Comparison of ENCODE assay signal across 8 mouse cellular contexts in genomic region chr4:43425648-43426380, GRCm38 (mm10). TPM values are rescaled to one million over a fixed set of nuclear protein-coding genes. Genes with fewer than 3 reads are reported as not detected.
DNase-seq lines count a peak whose midpoint lies in the region; ATAC-seq and TF ChIP-seq lines count a peak whose summit lies in the region.

No protein-coding gene starts in this region.

- TF ChIP-seq CTCF in layer of hippocampus, adult 2 months (conservative IDR thresholded peaks at IDR 0.05), result no peak

- peaks cover 56% of the 10 kb centered on the region for H3K36me3 ChIP-seq in heart, embryonic 10.5 days
- peaks cover 62% of the 10 kb centered on the region for H3K36me3 ChIP-seq in forebrain, embryonic 13.5 days (ENCODE audit: poor library complexity, severe bottlenecking)
- H3K36me3 ChIP-seq in midbrain, embryonic 12.5 days, result peaks cover 56% of the 10 kb centered on the region

- H3K4me3 ChIP-seq in heart, embryonic 10.5 days, result peak overlapping the region; percentile 46
- peak overlapping the region; percentile 6; the same call in 1 of the 2 replicates for H3K4me3 ChIP-seq in forebrain, embryonic 13.5 days
- no peak overlapping the region; the same call in 1 of the 2 replicates for H3K4me3 ChIP-seq in midbrain, embryonic 12.5 days
- no peak overlapping the region for H3K4me3 ChIP-seq in layer of hippocampus, adult 2 months

- no peak overlapping the region; the same call in 1 of the 2 replicates for H3K27ac ChIP-seq in heart, embryonic 10.5 days
- no peak overlapping the region for H3K27ac ChIP-seq in forebrain, embryonic 13.5 days
- H3K27ac ChIP-seq in midbrain, embryonic 12.5 days (replicated peaks), result no peak overlapping the region
- no peak overlapping the region for H3K27ac ChIP-seq in layer of hippocampus, adult 2 months

- 26% methylated on average over 31 of the region's 31 CpGs for WGBS in heart, embryonic 10.5 days
- 18% methylated on average over 31 of the region's 31 CpGs for WGBS in forebrain, embryonic 13.5 days
- WGBS in midbrain, embryonic 12.5 days, result 20% methylated on average over 31 of the region's 31 CpGs

- no peaks in the 10 kb centered on the region for H3K9me3 ChIP-seq in heart, embryonic 10.5 days
- no peaks in the 10 kb centered on the region for H3K9me3 ChIP-seq in forebrain, embryonic 13.5 days (replicated peaks)
- no peaks in the 10 kb centered on the region for H3K9me3 ChIP-seq in midbrain, embryonic 12.5 days

- DNase-seq in heart, embryonic 10.5 days (ENCODE audit: low spot score), result no peak
- no peak for DNase-seq in heart, postnatal 14 days
- peak; percentile 41 for DNase-seq in CD4-positive helper T cell, adult 2 months (ENCODE audit: low read depth, low spot score)
- DNase-seq in layer of hippocampus, adult 2 months (ENCODE audit: low spot score in 2 of 2), result no peak
- no peak for DNase-seq in cerebellum, adult 11 months

- ATAC-seq in forebrain, embryonic 13.5 days, result no peak
- ATAC-seq in midbrain, embryonic 12.5 days (ENCODE audit: low FRiP score, low read depth), result no peak
- no peak for ATAC-seq in megakaryocyte, adult 5-6 weeks (ENCODE audit: poor library complexity, severe bottlenecking)

- H3K4me2 ChIP-seq in forebrain, embryonic 13.5 days, result peak overlapping the region; percentile 3; the same call in 1 of the 2 replicates
- H3K4me2 ChIP-seq in midbrain, embryonic 12.5 days (replicated peaks), result peak overlapping the region; percentile 19

- H3K4me1 ChIP-seq in heart, embryonic 10.5 days, result peaks cover 44% of the 10 kb centered on the region
- H3K4me1 ChIP-seq in forebrain, embryonic 13.5 days, result peaks cover 25% of the 10 kb centered on the region
- H3K4me1 ChIP-seq in midbrain, embryonic 12.5 days, result peaks cover 31% of the 10 kb centered on the region

- peak overlapping the region; percentile 12; the same call in 1 of the 2 replicates for H3K9ac ChIP-seq in forebrain, embryonic 13.5 days
- peak overlapping the region; percentile 41 for H3K9ac ChIP-seq in midbrain, embryonic 12.5 days (replicated peaks)

- H3K27me3 ChIP-seq in heart, embryonic 10.5 days (ENCODE audit: insufficient read depth, poor library complexity, severe bottlenecking), result peaks cover 99% of the 10 kb centered on the region
- peaks cover 63% of the 10 kb centered on the region for H3K27me3 ChIP-seq in forebrain, embryonic 13.5 days
- H3K27me3 ChIP-seq in midbrain, embryonic 12.5 days, result peaks cover 84% of the 10 kb centered on the region

- intact Hi-C loops in heart, postnatal 14 days (cut with DNase I), result no loop called here

RNA-seq across cellular contexts. Expression of gene Fam166b, which starts 3.1 kb away (rescaled TPM):
- polyA plus RNA-seq in heart, embryonic 10.5 days (2016; fragmentation: Nextera tagmentation; extraction: Ambion mirVana), result not detected in 2 replicates
- total RNA-seq in heart, postnatal 14 days (2021), result under 1 TPM in 1 of 2 experiments, not detected in 1; 0.38 TPM
- 0.31 and 0.42 TPM in 2 replicates for polyA plus RNA-seq in forebrain, embryonic 13.5 days (2015; fragmentation: Nextera tagmentation; extraction: Ambion mirVana)
- polyA plus RNA-seq in midbrain, embryonic 12.5 days (2016; fragmentation: Nextera tagmentation; extraction: Ambion mirVana), result 0.28 and 0.38 TPM in 2 replicates
- 1 to 10 TPM in 1 of 2 experiments, under 1 TPM in 1; 0.98 to 1.9 TPM for total RNA-seq in layer of hippocampus, adult 2 months (2021)
- not detected in 2 replicates for total RNA-seq in megakaryocyte, adult 5-6 weeks (2015)
- total RNA-seq in megakaryocyte, adult 5-6 weeks (2017), result not detected in 2 replicates

RNA-seq across cellular contexts. Expression of gene Tesk1, which starts 15.9 kb away (rescaled TPM):
- polyA plus RNA-seq in heart, embryonic 10.5 days (2016; fragmentation: Nextera tagmentation; extraction: Ambion mirVana), result 5.0 and 6.3 TPM in 2 replicates
- 10 to 100 TPM; 32.3 to 35.7 TPM for total RNA-seq in heart, postnatal 14 days (2021)
- 6.0 and 6.3 TPM in 2 replicates for polyA plus RNA-seq in forebrain, embryonic 13.5 days (2015; fragmentation: Nextera tagmentation; extraction: Ambion mirVana)
- polyA plus RNA-seq in midbrain, embryonic 12.5 days (2016; fragmentation: Nextera tagmentation; extraction: Ambion mirVana), result 12.7 and 15.0 TPM in 2 replicates
- total RNA-seq in layer of hippocampus, adult 2 months (2021), result 10 to 100 TPM; 79.9 to 86.0 TPM
- total RNA-seq in megakaryocyte, adult 5-6 weeks (2015), result 5.7 and 6.3 TPM in 2 replicates
- 7.6 and 9.3 TPM in 2 replicates for total RNA-seq in megakaryocyte, adult 5-6 weeks (2017)

RNA-seq across cellular contexts. Expression of gene Cd72, which starts 28.6 kb away (rescaled TPM):
- 0.70 and 1.4 TPM in 2 replicates for polyA plus RNA-seq in heart, embryonic 10.5 days (2016; fragmentation: Nextera tagmentation; extraction: Ambion mirVana)
- total RNA-seq in heart, postnatal 14 days (2021), result under 1 TPM; 0.59 to 0.88 TPM
- polyA plus RNA-seq in forebrain, embryonic 13.5 days (2015; fragmentation: Nextera tagmentation; extraction: Ambion mirVana), result 3.9 and 4.0 TPM in 2 replicates
- polyA plus RNA-seq in midbrain, embryonic 12.5 days (2016; fragmentation: Nextera tagmentation; extraction: Ambion mirVana), result 2.0 and 2.9 TPM in 2 replicates
- not detected for total RNA-seq in layer of hippocampus, adult 2 months (2021)
- total RNA-seq in megakaryocyte, adult 5-6 weeks (2015), result 0.57 and 2.5 TPM in 2 replicates
- 3.0 and 3.5 TPM in 2 replicates for total RNA-seq in megakaryocyte, adult 5-6 weeks (2017)

RNA-seq across cellular contexts. Expression of gene Rusc2, which starts 44.0 kb away (rescaled TPM):
- polyA plus RNA-seq in heart, embryonic 10.5 days (2016; fragmentation: Nextera tagmentation; extraction: Ambion mirVana), result 9.9 and 11.2 TPM in 2 replicates
- total RNA-seq in heart, postnatal 14 days (2021), result 10 to 100 TPM; 43.8 to 51.1 TPM
- polyA plus RNA-seq in forebrain, embryonic 13.5 days (2015; fragmentation: Nextera tagmentation; extraction: Ambion mirVana), result 38.9 and 42.5 TPM in 2 replicates
- polyA plus RNA-seq in midbrain, embryonic 12.5 days (2016; fragmentation: Nextera tagmentation; extraction: Ambion mirVana), result 45.2 and 47.3 TPM in 2 replicates
- total RNA-seq in layer of hippocampus, adult 2 months (2021), result 100 to 1,000 TPM; 117 to 120 TPM
- total RNA-seq in megakaryocyte, adult 5-6 weeks (2015), result 2.1 and 3.0 TPM in 2 replicates
- total RNA-seq in megakaryocyte, adult 5-6 weeks (2017), result 0.77 and 2.3 TPM in 2 replicates

RNA-seq across cellular contexts. Expression of gene Sit1, which starts 57.7 kb away (rescaled TPM):
- not detected in 2 replicates for polyA plus RNA-seq in heart, embryonic 10.5 days (2016; fragmentation: Nextera tagmentation; extraction: Ambion mirVana)
- total RNA-seq in heart, postnatal 14 days (2021), result 1 to 10 TPM in 1 of 2 experiments, not detected in 1; 1.4 TPM
- not detected in 2 replicates for polyA plus RNA-seq in forebrain, embryonic 13.5 days (2015; fragmentation: Nextera tagmentation; extraction: Ambion mirVana)
- polyA plus RNA-seq in midbrain, embryonic 12.5 days (2016; fragmentation: Nextera tagmentation; extraction: Ambion mirVana), result not detected in 2 replicates
- not detected for total RNA-seq in layer of hippocampus, adult 2 months (2021)
- total RNA-seq in megakaryocyte, adult 5-6 weeks (2015), result not detected in 2 replicates
- 0.77 TPM in 1 of 2 replicates, not detected in the other for total RNA-seq in megakaryocyte, adult 5-6 weeks (2017)

Comparison
In these comparisons a context has a peak if more than half of its experiments do, and no peak if none do; other contexts are left out.
1. H3K4me3 ChIP-seq: peak in heart, embryonic 10.5 days (single experiment) and forebrain, embryonic 13.5 days (single experiment); none in midbrain, embryonic 12.5 days (single experiment) and layer of hippocampus, adult 2 months (single experiment).